Mouse (Mus musculus): ENCODE data around the gene Vmn2r93.

Vmn2r93 gene

GRCm38 (mm10) chr17:18297799-18298198, at the start of gene Vmn2r93:
Gene Vmn2r93 (plus strand): TSS chr17:18298099.
- DNase-seq, result no peak

GRCm38 (mm10) chr17:18277656-18278055, 20.2 kb upstream of the Vmn2r93 start, which contains the start of gene Vmn2r94:
Gene Vmn2r94 (minus strand): TSS chr17:18277756.
- no peak for DNase-seq

GRCm38 (mm10) chr17:18323031-18323430, 25.1 kb downstream of the Vmn2r93 start:
- no peak for DNase-seq

- DNase-seq, result no peak
Measured at GRCm38 (mm10) chr17:18360007-18360406, 62.1 kb downstream of the Vmn2r93 start.

- DNase-seq, result no peak
Measured at GRCm38 (mm10) chr17:18360602-18361001, 62.7 kb downstream of the Vmn2r93 start.
